Mouse (Mus musculus) 416B (cell line): ENCODE data around the gene Lpxn.

ENCODE experiments used
- DNase-seq: peaks from one replicate; pipeline ENCODE4 v3.0.0; 2011; ENCODE audit warnings: low read depth

Lpxn gene

GRCm38 (mm10) chr19:12795511-12796327, at the start of gene Lpxn, which contains the start of gene Zfp91:
Lpxn (plus strand) TSS chr19:12796193.
Zfp91 (minus strand) TSS chr19:12796126.
- peak; percentile 98 for DNase-seq

- no peak for DNase-seq
Observed at GRCm38 (mm10) chr19:12756286-12756685, 39.7 kb upstream of the Lpxn start.

GRCm38 (mm10) chr19:12758936-12759478, 37.0 kb upstream of the Lpxn start:
- DNase-seq: no peak

DNA sequence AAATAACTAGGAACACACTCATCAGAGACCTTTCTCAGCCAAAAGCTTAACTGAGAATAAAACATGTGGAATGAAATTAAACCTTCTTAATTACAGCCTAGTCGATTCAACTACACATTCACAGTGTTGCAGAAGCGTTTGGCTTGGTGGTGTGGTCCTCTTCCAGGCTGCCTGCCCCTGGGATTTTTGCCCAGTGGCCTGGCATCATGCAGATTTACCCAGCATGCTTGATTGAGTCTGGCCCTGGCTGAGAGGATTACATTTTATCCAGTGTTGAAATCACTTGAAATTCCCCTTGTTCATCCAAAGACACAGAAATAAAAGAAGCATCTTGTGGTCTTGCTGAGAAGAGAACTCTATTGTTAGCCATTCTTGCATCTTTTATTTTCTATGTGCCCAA, 36.3 kb upstream of the Lpxn start:
- no peak for DNase-seq

GRCm38 (mm10) chr19:12762212-12763130, 33.5 kb upstream of the Lpxn start:
- DNase-seq: peak; percentile 47

GRCm38 (mm10) chr19:12765308-12765707, 30.7 kb upstream of the Lpxn start, which contains the start of gene Cntf:
Cntf (minus strand) TSS chr19:12765632.
- DNase-seq: no peak

DNA sequence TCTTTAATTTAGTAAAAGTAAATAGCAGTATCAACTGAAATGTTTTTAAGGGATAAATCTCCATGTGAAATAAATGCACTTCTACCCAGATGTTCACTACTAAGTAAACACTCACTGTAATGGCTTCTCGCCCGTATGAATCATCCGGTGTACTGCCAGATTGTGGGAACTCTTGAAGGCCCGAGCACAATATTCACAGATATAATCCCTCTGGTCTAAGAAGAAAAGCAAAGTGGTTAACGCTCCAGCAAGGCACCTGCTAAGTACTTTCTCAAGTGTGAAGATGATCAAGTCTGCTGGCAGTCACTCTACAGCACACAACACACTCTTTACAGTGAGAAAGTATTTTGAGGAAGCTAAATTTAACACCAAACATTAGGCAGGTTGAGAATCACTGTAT, 25.1 kb upstream of the Lpxn start:
- DNase-seq: no peak

DNA sequence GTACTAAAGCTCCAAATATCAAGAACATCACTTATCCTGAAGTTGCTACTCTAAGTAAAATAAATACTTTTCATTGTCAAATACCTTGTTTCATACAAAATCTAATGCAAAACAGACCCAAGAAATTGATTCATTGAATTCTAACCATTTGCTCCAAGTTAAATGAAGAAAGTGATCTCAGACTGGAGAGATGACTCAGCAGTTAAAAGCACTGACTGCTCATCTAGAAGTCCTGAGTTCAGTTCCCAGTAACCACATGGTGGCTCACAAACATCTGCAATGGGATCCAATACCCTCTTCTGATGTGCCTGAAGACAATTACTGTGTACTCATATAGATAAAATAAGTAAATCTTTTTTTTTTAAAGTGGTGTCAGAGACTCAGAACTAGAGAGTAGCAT, 15.6 kb upstream of the Lpxn start:
- peak; percentile 54 for DNase-seq

DNA sequence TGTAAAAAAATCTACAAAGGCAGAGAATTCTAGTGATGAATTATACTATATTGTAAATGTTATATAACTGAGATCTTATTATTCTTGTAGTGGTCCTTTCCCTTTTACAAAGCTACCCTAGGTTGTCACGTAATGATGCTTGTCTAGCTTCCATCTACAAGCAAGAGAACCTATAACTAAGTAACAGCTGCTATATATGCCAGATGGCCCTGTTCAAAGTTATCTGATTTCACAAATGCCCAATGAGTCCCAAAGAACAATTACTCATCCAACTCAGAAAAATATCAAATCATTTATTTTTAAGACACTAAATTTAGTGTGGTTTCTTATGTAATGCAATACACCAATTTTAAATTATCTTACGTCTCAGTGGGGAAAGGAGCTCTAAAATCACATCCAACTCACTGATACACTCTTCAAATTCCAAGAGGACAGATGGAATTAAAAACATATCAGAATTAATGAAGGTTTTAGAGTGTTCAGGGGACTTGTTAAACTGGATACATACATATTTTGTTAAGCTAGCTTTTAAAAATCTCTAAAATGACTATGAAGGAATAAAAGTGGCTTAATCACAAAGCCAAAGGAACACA, 9.1 kb upstream of the Lpxn start:
- no peak for DNase-seq

DNA sequence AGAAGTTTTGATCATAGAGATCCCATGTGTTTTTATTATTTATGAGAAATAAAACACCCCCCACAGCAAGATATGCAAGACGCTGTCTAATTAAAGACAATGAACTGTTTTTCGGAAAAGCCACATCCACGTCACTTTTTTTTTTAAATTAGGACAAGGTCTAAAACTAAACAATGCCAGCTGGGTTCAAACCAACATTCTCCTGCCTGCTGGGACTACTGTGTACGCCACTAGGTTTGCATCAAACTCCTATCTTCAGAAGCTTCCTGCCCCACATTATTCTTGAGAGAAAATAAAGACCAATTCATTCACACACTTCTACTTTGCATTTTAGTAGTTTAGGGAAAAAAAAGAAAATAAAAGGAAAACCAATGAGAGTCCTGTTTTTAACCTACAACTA, 8.3 kb upstream of the Lpxn start:
- DNase-seq: no peak

DNA sequence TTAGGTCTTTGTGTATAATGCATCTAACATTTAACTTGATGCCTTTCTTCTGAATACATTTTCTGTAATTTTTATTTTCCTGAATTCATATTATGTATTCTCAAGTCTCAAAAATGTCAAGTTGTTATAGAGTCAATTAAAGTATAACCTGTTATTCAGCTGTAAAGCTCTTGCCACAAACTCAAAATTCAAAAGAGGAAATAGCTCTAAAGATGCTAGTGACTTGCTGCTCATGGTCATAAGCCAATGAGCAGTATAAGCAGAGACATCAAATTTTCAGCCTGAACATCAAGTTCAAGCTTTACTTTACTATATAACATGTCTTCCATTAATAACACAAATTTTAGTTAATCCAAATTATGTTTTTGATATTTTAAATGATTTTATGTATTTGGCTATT, 3.6 kb upstream of the Lpxn start:
- peak; percentile 41 for DNase-seq

DNA sequence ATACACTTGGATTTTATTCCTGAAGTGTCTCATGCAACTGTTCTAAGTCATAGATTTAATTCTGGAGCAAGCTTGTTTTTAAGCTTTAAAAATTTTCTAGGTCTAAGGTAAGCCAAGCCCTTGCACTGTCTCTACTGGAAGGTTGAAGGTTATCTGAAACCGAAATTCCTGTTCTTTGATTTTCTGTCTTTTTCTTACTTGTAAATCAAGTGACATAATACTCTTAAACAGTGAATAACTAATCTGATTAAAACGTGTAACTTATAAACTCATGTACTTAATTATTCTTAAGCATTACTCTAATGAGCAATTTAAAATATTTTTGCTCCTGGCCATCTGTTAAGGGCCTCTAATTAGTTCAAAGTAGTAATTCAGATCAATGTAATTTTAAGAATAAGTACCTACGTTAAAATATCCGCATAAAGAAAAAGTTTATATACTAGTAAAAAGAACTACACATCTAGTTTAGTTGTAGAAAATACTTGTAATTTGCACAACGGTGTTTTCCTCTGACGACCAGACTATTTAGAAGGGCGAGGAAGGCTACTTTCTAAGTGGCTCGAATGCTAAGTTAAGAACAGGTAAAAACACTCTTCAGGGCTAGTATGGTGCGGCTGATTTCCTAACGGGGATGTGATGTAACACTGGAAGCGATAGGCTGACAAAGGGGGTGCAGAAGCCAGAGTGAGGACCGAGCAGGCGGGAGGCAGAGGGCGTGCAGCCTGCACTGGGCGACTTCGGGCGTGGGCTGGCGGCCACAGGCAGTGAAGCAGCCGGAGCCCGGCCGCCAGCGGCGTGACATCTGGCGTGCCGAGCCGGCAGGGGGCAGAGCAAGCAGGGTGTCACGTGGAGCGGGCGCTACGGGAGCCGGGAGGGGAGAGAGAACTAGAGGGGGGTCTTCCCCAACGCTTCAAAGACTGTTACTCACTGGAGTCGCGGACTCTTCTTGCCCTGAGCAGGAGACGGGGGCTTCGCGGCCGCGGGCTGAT, 1.6 kb upstream of the Lpxn start:
- DNase-seq: peak; percentile 85

GRCm38 (mm10) chr19:12795110-12795509, 883 bp upstream of the Lpxn start:
- no peak for DNase-seq

GRCm38 (mm10) chr19:12796328-12796931, 437 bp downstream of the Lpxn start:
- DNase-seq: peak; percentile 97

DNA sequence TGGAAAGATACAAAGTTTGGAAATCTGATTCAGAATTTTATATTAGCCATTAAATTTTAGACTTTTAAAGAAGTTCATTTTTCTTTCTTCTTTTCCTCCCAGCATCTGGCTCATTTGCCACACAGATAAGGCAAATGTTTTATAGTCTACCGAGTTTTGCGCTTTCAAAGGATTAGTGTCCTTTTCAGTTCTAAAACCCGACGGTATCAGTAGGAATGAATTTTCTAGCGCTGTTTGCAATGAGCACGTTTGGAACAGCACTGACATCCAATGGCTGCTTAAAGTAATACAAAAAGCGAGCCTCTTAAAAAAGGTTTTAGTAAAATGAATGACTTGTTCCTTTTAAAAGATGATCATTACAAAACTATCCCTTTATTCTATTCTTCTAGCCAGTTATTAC, 1.1 kb downstream of the Lpxn start:
- DNase-seq: peak; percentile 80

GRCm38 (mm10) chr19:12798404-12798803, 2.4 kb downstream of the Lpxn start:
- DNase-seq: peak; percentile 57

GRCm38 (mm10) chr19:12799081-12799480, 3.1 kb downstream of the Lpxn start:
- DNase-seq: no peak

- DNase-seq: no peak
Observed at GRCm38 (mm10) chr19:12800621-12801020, 4.6 kb downstream of the Lpxn start.

DNA sequence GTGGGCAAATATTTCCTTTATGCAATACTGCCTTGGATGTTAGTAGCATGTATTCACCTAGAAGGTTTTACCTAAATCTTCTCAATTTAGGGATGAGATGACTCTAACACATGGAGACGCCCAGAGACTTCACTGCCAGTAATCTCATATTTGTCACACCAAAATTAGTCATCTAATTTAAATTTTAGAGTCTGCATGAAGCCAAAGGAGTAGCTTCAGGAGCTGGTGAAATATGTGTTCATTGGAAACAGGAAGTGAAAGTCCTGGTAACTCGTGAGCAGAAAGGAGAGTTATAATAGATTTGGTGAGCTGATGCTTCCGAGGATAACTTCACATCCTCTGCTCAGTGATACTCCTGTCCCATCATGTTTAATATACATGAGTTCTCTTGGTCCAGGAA, 5.1 kb downstream of the Lpxn start:
- no peak for DNase-seq

DNA sequence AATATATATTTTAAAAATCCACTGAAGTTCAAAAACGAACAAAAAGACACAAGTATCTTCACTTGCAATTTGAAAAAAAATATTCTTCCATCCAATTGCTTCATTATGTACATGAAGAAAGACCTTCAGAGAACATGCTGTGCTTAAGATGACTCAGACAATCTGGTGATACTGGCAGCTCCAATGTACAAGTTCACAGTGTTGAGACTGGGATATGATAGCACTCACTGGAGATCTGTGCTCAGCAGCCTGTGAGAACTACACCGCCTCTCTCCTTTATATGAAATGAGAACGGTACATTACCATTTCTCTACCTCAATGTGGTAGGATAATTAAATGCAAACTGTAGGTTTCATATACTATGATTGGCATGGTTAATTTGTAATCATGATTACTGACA, 6.8 kb downstream of the Lpxn start:
- peak; percentile 48 for DNase-seq

GRCm38 (mm10) chr19:12804237-12804636, 8.2 kb downstream of the Lpxn start:
- no peak for DNase-seq
